Mouse (Mus musculus): ENCODE data around the gene Mpped1.

The Mpped1 gene

DNA sequence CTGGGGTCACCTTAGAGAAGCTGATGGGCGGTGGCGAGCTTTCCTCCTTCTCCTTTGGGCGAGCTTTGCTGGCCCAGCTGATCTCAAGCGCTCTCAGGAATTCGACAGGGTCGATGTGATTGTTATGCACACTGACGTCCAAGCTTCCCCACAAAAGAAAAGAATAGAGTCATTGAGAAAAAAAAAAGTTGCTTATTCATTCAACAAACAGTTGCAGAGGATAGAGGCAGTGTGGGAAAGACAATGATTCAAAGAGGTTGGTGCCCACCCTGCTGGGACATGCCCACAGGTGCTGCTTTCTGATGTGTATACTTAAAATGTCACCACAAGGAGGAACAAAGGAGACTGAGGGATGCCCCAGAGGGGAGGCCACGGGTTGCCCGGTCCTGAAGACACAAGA, 116.7 kb downstream of the Mpped1 start:
- no peak for TF ChIP-seq GATA4 (IDR thresholded peaks at IDR 0.05; ENCODE audit: insufficient replicate concordance, low read length)

DNA sequence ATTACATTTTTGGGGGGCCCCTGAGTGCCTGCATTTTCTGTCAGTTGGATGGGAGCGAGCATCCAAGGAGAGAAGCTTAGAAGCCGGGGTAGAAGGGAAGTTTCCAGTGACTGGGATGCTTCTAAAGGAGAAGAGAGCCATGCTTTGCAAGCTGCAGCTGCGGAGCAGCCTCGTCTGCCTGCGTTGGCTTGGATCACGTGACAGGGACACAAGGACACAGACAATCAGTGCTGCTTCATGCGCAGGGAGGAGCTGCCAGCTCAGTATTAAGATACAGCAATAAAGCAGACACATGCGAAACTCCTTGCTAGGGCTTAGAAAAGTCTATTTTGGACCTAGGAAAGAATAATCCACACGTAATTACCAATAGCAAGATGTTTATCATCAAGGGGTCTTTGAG, 118.0 kb downstream of the Mpped1 start:
- TF ChIP-seq GATA4 (IDR thresholded peaks at IDR 0.05; ENCODE audit: insufficient replicate concordance, low read length) = no peak

DNA sequence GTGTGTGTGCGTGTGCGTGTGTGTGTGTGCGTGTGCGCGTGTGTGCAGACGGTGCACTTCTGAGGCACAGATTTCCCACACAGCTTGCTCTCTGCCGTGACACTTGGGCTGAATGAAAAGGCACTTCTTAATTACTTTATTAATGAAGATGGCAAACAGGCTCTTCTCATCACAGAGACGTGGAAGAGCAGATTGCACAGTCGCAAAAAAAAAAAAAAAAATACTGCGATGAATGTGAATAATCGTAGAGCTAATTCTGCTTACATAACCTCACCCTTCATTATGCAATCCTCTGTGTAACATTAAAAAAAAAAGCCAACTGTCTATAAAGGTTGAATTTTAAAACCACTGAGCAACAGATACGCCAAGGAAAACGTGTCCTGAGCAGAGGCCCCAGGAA, 127.2 kb downstream of the Mpped1 start:
- no peak for TF ChIP-seq GATA4 (IDR thresholded peaks at IDR 0.05; ENCODE audit: insufficient replicate concordance, low read length)

Measured in liver, adult (tissue).